Mouse (Mus musculus) cerebellum, adult 2 months (tissue): ENCODE measurements around the gene Nedd9.

Source experiments
- CTCF ChIP-seq: fragments of 200-500 bp; IDR thresholded peaks from 2 replicates; pipeline ENCODE4 v1.5.1; 2011; ENCODE audit warnings: low read depth, mild to moderate bottlenecking, control low read depth, low read length, moderate library complexity, borderline replicate concordance; ENCODE audit not compliant: insufficient read depth
- POLR2A ChIP-seq: fragments of 200-500 bp; IDR thresholded peaks from 2 replicates; pipeline ENCODE4 v1.6.1; 2011; ENCODE audit warnings: low read length, control low read depth, borderline replicate concordance; ENCODE audit not compliant: insufficient read depth

DNA sequence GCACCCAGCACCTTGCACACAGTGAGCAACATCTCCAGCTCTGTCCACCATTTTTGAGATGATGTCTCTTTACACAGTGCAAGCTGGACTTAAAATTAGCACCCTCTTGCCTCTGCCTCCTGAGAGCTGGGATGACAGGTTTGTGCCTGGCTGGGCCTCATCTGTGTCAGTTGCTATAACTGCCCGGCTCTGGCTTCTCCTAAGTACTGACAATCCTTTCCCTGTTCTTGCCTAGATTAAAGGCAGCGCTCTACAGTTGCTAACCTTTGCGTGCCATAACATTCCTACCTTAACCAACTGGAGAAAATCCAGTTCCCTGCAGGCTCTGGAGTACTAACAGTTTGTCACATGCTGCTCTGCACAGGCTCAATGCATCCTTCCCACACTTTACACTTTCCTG lies 77.9 kb downstream of the Nedd9 start:
- no peak for TF ChIP-seq CTCF
- no peak for TF ChIP-seq POLR2A
